Mouse (Mus musculus) bone marrow, adult 2 months (tissue): ENCODE data around the gene B3gnt7. TPM values are rescaled to one million over a fixed set of nuclear protein-coding genes. Genes with fewer than 3 reads are reported as not detected.

Experiments
- H3K27ac ChIP-seq: fragments of 200-500 bp; 2 replicates; pipeline ENCODE4 v1.5.1; 2012; ENCODE audit warnings: low read depth, mild to moderate bottlenecking, control low read depth, inconsistent platforms, low read length; ENCODE audit not compliant: control insufficient read depth, poor library complexity, insufficient read depth
- H3K4me1 ChIP-seq: fragments of 200-500 bp; 2 replicates; pipeline ENCODE4 v1.6.1; 2011; ENCODE audit warnings: low read length; ENCODE audit not compliant: control insufficient read depth, insufficient read depth
- H3K4me3 ChIP-seq: fragments of 200-500 bp; replicated peaks from 2 replicates; pipeline ENCODE3; 2011; ENCODE audit warnings: mild to moderate bottlenecking, low read depth, low read length, control low read depth; ENCODE audit not compliant: control insufficient read depth
- CTCF ChIP-seq: fragments of 200-500 bp; IDR thresholded peaks from 2 replicates; pipeline ENCODE4 v1.5.1; 2011; ENCODE audit warnings: low read length, control low read depth; ENCODE audit not compliant: control insufficient read depth, insufficient read depth
- POLR2A ChIP-seq: fragments of 200-500 bp; IDR thresholded peaks from 2 replicates; pipeline ENCODE4 v1.6.1; 2011; ENCODE audit warnings: low read depth, mild to moderate bottlenecking, control low read depth, low read length, borderline replicate concordance; ENCODE audit not compliant: control insufficient read depth
- WGBS: fragments of 180-500 bp; shearing (Covaris S2); methylation state at CpG from one replicate; pipeline ENCODE4 v1.1.7; 2018; 5-methylcytosine and 5-hydroxymethylcytosine counted together
- polyA plus RNA-seq: library from polyadenylated mRNA; stranded (reverse); fragments of >200 nt; gene quantifications from 2 replicates; pipeline ENCODE4 v1.2.4, GENCODE M21; 2011; ENCODE audit warnings: low replicate concordance; ENCODE audit not compliant: missing spikeins, insufficient read depth, insufficient read length

Gene B3gnt7
- polyA plus RNA-seq, 1 experiment, result 2.4 TPM

DNA sequence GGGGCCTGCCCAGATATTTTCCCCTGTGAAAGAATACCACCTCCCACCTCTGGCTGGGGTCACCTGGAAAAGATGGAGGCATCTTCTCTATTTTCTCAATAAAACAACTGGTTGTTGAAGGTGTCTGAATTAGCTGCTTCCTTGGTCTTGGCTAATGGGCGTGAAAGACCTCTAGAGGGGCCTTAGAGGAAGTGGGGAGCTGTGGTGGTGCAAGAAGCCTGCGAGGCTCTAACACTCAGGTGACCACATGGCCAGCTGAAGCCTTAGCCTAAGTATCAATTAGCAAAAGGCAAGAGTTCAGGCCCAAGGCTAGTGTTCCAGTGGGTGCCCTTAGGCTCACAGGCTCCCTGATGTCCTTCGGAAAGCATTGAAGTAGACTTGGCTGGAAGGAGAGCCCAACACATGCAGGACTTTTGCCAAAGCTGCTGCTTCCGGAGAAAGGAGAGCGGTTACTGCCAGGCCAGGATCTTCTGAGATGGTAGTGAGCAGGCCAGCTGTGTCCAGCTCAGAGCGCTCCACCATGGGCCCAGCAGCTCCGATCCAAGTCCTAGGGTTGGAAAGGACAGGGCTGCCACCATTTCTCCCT is 4.6 kb downstream of the B3gnt7 start:
- H3K27ac ChIP-seq, result no peak overlapping the region
- TF ChIP-seq POLR2A, result no peak
- no peak for TF ChIP-seq CTCF
- H3K4me1 ChIP-seq, result peaks cover 3% of the 10 kb centered on the region; the same call in 1 of the 2 replicates
- 66% methylated on average over 7 of the region's 7 CpGs for WGBS
- H3K4me3 ChIP-seq, result no peak overlapping the region

DNA sequence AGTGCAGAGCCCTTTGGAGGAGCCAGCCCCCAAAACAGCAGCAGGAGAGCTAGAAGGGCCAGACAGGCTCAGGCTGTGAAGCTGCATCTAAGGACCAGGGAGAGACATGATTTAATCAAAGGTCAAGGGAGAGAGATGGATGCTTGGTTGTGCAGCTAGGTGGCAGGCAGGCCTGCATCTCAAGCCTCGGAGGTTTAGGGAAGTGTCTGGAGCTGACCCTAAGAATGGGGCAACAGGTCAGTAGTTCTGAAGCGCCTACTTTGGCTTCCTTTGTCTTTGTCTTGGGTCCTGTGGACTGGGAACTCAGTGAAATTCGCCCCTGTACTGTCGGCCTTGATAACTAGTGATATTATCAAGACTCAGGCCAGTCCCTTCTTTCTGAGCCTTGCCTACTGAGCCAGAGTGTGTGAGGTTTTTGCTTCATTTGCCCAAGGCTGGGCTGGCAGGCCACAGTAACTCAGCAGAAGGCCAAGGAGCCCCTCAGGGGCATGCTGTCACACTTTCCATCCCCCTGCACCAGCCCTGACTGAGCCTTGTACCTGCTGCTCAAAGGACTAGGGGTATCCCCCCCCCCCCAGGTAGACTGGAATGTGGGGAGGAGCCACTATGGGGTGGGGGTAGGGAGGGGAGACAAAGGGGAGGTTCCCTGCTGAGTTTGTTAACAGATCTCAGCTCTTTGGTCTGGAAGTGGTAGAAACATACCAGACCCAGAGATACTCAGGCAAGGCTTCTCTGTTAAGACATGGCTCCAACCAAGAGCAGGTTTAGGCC is 5.4 kb downstream of the B3gnt7 start:
- H3K4me1 ChIP-seq, result peaks cover 3% of the 10 kb centered on the region; the same call in 1 of the 2 replicates
- WGBS, result 44% methylated on average over 4 of the region's 4 CpGs
- TF ChIP-seq POLR2A (no peak), CTCF (peak; percentile 46; the same call in 1 of the 2 replicates)
- H3K4me3 ChIP-seq, result no peak overlapping the region
- H3K27ac ChIP-seq, result no peak overlapping the region

DNA sequence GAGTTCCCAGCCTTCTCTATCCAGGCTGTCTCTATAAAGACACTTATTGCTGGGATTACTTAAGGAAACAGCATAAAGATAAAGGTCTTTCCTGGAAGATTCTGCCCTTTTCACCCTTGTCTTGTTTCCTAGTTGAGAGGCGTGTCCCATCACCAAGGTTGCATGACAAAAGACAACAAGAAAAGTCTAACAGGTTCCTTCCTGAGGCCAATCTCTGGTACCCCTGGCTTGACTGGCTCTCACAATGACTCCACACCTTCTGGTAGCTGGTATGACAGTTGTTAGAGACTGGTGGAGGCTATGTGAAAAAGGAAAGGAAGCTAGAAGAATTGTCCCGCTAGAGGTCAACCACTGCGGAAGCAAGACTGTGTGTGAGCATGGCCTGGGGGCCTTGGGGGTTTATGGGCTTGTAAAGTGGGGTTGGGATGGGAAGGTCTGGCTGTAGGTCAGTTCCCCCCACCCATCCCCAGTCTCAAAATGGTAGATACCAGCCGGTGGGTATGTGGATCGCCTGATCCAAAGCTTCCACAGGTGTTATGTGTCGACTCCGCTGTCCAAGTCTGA is 6.7 kb downstream of the B3gnt7 start:
- no peak for TF ChIP-seq POLR2A
- no peak for TF ChIP-seq CTCF
- 91% methylated on average over 7 of the region's 7 CpGs for WGBS
- Histone ChIP-seq H3K4me3 (no peak overlapping the region), H3K27ac (no peak overlapping the region), H3K4me1 (peaks cover 3% of the 10 kb centered on the region; the same call in 1 of the 2 replicates)

DNA sequence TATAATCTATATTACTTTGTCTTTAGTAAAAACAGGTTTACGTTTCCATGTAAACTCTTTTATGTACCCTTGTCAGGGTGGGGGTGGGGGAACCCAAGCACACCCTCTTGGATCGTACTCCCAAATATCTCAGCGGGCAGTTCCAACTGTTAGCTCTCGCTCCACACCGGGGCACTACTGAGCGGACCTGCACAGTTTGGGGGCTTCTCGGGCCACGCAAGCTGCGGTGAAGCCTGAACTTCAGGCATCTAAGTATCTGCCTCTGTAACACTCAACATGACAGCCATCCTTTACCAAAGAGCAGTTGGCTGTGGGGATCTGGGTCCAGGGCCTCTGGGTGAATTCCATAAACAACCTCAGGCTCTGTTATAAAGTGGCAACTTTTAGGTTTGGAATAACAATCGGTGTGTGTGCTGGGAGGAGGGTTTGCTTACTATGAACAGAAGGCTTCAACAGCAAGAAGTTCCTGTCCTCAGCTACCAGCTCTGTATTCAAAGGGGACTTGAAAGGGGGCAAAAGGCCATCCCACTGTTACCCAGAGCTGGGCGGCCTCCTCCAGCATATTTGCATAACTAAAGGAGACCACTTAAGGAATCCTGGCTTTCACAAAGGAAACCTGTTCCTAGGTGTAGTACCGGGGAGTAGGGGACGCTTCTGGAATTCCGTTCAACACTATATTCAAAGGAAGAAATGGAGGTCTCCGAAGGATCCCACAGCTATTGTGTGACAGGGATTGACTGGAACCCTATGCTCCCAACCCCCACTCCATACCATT is 8.1 kb downstream of the B3gnt7 start:
- H3K4me3 ChIP-seq, result no peak overlapping the region

DNA sequence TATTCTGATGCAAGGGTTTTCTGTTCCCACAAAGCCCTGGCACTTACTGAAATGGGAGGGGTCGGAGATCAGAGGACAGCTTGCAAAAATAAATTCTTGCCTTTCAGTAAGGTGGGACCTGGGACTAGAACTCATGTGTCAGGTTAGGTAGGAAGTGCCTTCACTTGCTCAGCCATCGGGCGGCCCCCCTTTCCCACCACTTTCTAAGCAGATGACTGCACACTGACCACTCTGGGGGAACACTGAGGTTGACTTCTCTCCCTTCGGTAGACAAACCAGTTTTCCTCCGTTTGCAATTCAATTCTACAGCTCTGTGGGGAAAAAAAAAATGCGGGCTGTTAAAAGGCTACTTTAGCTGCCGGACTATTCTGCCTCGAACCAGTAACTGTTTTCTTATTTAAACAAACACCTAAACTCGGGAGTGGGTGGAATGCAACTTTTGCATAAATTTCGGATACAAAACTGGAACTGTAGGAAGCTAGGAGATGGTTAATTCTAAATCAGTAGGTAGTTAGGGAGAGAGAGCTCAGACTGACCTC is 8.9 kb downstream of the B3gnt7 start:
- Histone ChIP-seq H3K4me3 (no peak overlapping the region), H3K4me1 (peaks cover 3% of the 10 kb centered on the region; the same call in 1 of the 2 replicates), H3K27ac (no peak overlapping the region)
- TF ChIP-seq POLR2A (no peak), CTCF (no peak)
- 84% methylated on average over 10 of the region's 10 CpGs for WGBS

More for the DNA sequence above, 8.1 kb downstream of the B3gnt7 start:
- H3K4me1 ChIP-seq, result peaks cover 3% of the 10 kb centered on the region; the same call in 1 of the 2 replicates
- TF ChIP-seq CTCF (no peak), POLR2A (no peak)
- H3K27ac ChIP-seq, result no peak overlapping the region
- WGBS, result 92% methylated on average over 15 of the region's 15 CpGs

DNA sequence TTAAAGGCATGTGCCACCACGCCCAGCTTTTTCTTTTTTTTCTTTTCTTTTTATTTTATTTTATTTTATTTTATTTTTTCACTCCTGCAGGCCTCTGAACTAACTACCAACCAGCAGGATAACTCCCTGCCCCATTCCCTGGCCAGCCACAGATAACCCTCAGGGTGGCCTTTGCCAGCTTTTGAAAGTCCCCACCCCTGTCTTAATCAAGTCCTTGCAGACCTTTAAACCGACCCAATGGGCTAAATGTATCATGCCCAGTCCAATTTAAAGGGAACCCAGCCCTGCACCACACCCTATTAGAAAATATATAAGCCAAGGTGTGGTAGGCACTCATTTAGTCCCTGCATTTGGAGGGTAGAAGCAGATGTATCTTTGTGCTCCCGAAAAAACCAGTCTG is 9.6 kb downstream of the B3gnt7 start:
- 64% methylated on average over 3 of the region's 3 CpGs for WGBS
- no peak for TF ChIP-seq POLR2A
- TF ChIP-seq CTCF, result no peak
- no peak overlapping the region for H3K4me3 ChIP-seq
- H3K27ac ChIP-seq, result no peak overlapping the region
- H3K4me1 ChIP-seq, result peaks cover 3% of the 10 kb centered on the region; the same call in 1 of the 2 replicates

DNA sequence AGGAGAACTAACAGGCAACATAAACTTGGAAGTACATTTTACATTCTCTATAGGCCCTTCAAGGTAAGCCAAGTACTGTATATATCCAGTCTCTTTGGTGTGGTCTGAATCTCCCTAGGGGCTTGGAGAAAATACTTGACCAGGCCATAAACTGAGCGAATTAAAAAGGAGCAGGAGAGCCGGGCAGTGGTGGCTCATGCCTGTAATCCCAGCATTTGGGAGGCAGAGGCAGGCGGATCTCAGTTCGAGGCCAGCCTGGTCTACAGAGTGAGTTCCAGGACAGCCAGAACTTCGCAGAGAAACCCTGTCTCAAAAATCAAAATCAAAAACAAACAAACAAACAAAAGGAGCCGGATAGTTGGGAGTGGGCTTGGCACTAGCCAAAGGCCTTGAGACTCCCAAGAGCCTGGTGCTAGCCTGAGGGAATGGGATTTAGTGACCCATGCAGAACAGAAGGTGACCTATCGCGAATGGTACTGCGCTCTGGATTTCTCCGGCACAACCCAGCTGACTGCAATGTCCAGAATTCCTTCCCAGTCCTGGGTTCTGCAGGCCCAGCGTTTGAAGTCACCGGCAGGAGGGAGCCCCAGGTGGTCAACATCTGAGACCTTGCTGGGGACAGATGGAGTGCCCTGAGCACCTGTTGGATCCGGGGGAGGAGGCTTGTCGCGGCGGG is 10.6 kb downstream of the B3gnt7 start:
- Histone ChIP-seq H3K4me1 (no peaks in the 10 kb centered on the region), H3K4me3 (no peak overlapping the region), H3K27ac (no peak overlapping the region)
- TF ChIP-seq POLR2A (no peak), CTCF (no peak)
- 72% methylated on average over 16 of the region's 16 CpGs for WGBS

DNA sequence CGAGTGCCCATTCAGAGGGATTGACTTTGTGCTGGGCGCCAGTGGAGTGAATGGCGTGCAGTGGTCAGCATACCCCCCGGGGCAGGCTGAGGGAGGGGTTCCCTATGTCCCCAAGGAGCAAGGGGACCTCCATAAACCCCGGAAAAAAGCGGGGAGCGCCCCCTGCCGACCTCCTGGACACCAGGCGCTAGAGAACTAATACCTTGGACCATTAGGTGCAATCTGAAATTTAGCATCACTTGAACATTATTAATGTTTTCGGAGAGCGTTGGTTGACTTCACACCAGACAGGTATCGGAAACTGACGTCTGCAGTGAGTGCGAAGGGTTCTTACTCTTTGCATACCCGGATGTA is 11.1 kb downstream of the B3gnt7 start:
- peak; percentile 37; the same call in 1 of the 2 replicates for TF ChIP-seq CTCF
- TF ChIP-seq POLR2A, result no peak
- WGBS, result 45% methylated on average over 15 of the region's 15 CpGs
- no peaks in the 10 kb centered on the region for H3K4me1 ChIP-seq
- no peak overlapping the region for H3K4me3 ChIP-seq
- no peak overlapping the region for H3K27ac ChIP-seq
